9 mouse cellular contexts compared by ENCODE assay signal in genomic region chr4:31823574-31824348, GRCm38 (mm10).
DNase-seq lines count a peak whose midpoint lies in the region; ATAC-seq lines count a peak whose summit lies in the region.
"Had no signal": no experiment of that assay in that cellular context is flagged by ENCODE, and none has a peak within 500 bp of the region (broad histone marks: within the 10 kb centered on the region; RNA-seq: fewer than 3 reads in every experiment).

No protein-coding gene starts in this region.

- no peak overlapping the region for H3K27ac ChIP-seq in forebrain, embryonic 14.5 days (ENCODE audit: low read depth, low read length)

- no peak overlapping the region for H3K9ac ChIP-seq in forebrain, embryonic 14.5 days (ENCODE audit: low read length)

- DNase-seq in spleen, postnatal 36 days (ENCODE audit: low spot score in 2 of 2), result peak; percentile 17 to 27
- no peak for DNase-seq in spleen, postnatal 4 days (ENCODE audit: low spot score in 2 of 2)
- peak; percentile 39 for DNase-seq in forebrain, embryonic 14.5 days (ENCODE audit: low spot score)
- peak; percentile 32 for DNase-seq in kidney, adult 9 months
- DNase-seq in thymus, postnatal 25 days, result peak; percentile 45
- DNase-seq in left cerebral cortex, postnatal 14 days (ENCODE audit: low spot score in 2 of 2), result no peak
- no peak for DNase-seq in left cerebral cortex, adult 8-10 months (ENCODE audit: low spot score in 2 of 2)

- no peaks in the 10 kb centered on the region for H3K9me3 ChIP-seq in forebrain, embryonic 14.5 days (replicated peaks; ENCODE audit: control insufficient read depth, low read length)

- intact Hi-C loops in left cerebral cortex, postnatal 14 days (cut with DNase I), result no loop called here

- H3K27me3 ChIP-seq in forebrain, embryonic 14.5 days (replicated peaks; ENCODE audit: control insufficient read depth, insufficient read depth, low read length), result no peaks in the 10 kb centered on the region

- H3K4me3 ChIP-seq in forebrain, embryonic 14.5 days (ENCODE audit: low read depth, low read length), result no peak overlapping the region
- H3K4me3 ChIP-seq: erythroblast, embryonic 14.5 days had no signal

- H3K36me3 ChIP-seq in forebrain, embryonic 14.5 days (ENCODE audit: control insufficient read depth, insufficient read depth, low read length), result no peaks in the 10 kb centered on the region

- H3K4me1 ChIP-seq in forebrain, embryonic 14.5 days (ENCODE audit: control insufficient read depth, insufficient read depth, low read length), result peaks cover 3% of the 10 kb centered on the region; the same call in 1 of the 2 replicates

- 64% methylated on average over 19 of the region's 19 CpGs for WGBS in forebrain, embryonic 14.5 days

- H3K4me2 ChIP-seq in forebrain, embryonic 14.5 days (ENCODE audit: low read length), result peak overlapping the region; percentile 37

- ATAC-seq in forebrain, embryonic 14.5 days, result peak; percentile 49; the same call in 1 of the 2 replicates
- peak; percentile 56 for ATAC-seq in megakaryocyte-erythroid progenitor cell, adult 5-6 weeks (replicated peaks; ENCODE audit: low FRiP score, low TSS enrichment, poor library complexity, severe bottlenecking)

Comparison
In these comparisons a context has a peak if more than half of its experiments do, and no peak if none do; other contexts are left out.
1. DNase-seq: peak in spleen, postnatal 36 days (2 of 2), forebrain, embryonic 14.5 days (single experiment), kidney, adult 9 months (single experiment) and thymus, postnatal 25 days (single experiment); none in spleen, postnatal 4 days (0 of 2), left cerebral cortex, postnatal 14 days (0 of 2) and left cerebral cortex, adult 8-10 months (0 of 2).